Mouse (Mus musculus): ENCODE results near the gene B130006D01Rik. TPM values are rescaled to one million over a fixed set of nuclear protein-coding genes. Genes with fewer than 3 reads are reported as not detected.

B130006D01Rik gene
- polyA plus RNA-seq, 1 experiment from 2014 or later, result 1.3 TPM

DNA sequence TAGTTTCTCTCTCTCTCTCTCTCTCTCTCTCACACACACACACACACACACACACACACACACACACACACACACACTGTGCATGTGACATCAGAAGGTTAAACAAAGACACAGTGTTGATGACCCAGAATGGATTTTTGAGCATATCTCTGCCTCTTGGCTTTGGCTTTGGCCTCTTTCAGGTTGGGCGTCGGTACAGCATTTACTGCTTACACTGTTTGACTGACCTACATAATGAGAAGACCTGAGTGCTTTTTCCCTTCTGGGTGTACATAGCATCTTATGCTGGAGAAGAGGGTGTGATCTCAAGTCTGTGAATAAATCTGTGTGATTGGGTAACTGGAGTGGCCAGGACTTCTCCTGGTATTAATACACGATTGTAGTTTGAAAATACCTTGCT lies 4.0 kb upstream of the B130006D01Rik start:
- 88% methylated on average over 3 of the region's 3 CpGs for WGBS
- Histone ChIP-seq H3K27me3 (no peaks in the 10 kb centered on the region), H3K9ac (no peak overlapping the region), H3K36me3 (peaks cover 5% of the 10 kb centered on the region; the same call in 1 of the 2 replicates), H3K4me3 (replicated peaks) (no peak overlapping the region), H3K4me1 (peaks cover 17% of the 10 kb centered on the region), H3K9me3 (replicated peaks) (no peaks in the 10 kb centered on the region), H3K27ac (no peak overlapping the region), H3K4me2 (no peak overlapping the region)
- no peak for ATAC-seq (replicated peaks; ENCODE audit: low FRiP score)

DNA sequence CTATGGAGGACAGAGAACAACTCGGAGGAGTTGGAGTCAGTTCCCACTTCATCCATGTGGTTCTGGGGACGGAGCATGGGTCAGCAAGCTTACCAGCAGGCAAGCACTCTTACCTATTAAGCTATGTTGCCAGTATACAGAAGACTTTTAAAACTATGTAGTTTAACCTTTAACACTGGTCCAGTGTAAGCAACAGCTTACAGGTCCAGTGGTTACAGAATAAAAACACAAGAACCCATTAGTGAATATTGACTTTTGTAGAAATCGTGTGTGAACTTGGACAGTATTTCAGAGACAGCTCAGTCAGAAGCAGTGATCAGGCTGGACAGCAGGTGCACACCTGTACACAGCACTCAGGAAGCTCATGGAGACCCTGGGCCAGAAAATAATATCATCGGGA lies 1.1 kb downstream of the B130006D01Rik start:
- 90% methylated on average over 4 of the region's 4 CpGs for WGBS
- no peak overlapping the region for H3K9ac ChIP-seq

DNA sequence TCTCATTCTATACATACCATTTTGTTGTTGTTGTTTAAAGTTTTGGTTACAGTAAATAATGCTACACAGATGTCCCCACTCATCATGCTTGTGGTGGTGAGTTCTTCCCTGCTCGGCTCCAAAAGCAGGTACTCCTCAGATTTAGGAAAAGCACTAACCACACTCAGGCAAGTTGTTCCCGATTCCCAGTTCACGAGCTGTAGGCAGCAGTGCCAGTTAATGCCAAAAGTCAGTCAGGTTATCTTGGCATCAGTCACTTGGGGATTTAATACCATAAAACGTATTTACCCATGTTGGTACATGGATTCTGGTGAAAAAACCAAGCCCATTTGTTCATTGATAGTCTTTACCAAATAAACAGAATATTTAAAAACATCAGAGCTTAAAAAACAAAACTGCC lies 2.8 kb downstream of the B130006D01Rik start:
- Histone ChIP-seq H3K9ac (no peak overlapping the region), H3K9me3 (replicated peaks) (no peaks in the 10 kb centered on the region), H3K4me1 (no peaks in the 10 kb centered on the region), H3K27me3 (no peaks in the 10 kb centered on the region), H3K36me3 (peaks cover under 1% of the 10 kb centered on the region; the same call in 1 of the 2 replicates), H3K4me2 (no peak overlapping the region), H3K27ac (no peak overlapping the region), H3K4me3 (replicated peaks) (no peak overlapping the region)
- 79% methylated on average over 4 of the region's 4 CpGs for WGBS
- ATAC-seq (replicated peaks; ENCODE audit: low FRiP score), result no peak

More for the DNA sequence above, 1.1 kb downstream of the B130006D01Rik start:
- no peaks in the 10 kb centered on the region for H3K4me1 ChIP-seq
- H3K36me3 ChIP-seq, result peaks cover 5% of the 10 kb centered on the region; the same call in 1 of the 2 replicates
- H3K27me3 ChIP-seq, result no peaks in the 10 kb centered on the region
- H3K4me2 ChIP-seq, result no peak overlapping the region
- H3K9me3 ChIP-seq (replicated peaks), result no peaks in the 10 kb centered on the region
- no peak overlapping the region for H3K4me3 ChIP-seq (replicated peaks)
- no peak for ATAC-seq (replicated peaks; ENCODE audit: low FRiP score)
- no peak overlapping the region for H3K27ac ChIP-seq

DNA sequence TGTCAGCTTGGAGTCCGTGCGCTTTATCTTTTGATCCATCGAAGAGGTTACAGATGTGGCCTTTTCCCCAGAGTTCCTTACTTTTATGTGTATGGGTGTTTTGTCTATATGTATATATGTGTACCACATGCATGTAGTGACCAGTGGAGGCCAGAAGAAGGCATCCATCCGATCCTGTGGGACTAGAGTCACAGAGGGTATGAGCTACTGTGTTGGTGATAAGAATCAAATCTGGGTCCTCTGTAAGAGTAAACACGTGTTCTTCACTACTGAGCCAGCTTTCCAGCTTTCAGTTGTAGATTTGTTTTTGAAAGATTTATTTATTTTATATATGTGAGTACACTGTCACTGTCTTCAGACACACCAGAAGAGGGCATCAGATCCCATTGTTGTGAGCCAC lies 4.6 kb downstream of the B130006D01Rik start:
- ATAC-seq (replicated peaks; ENCODE audit: low FRiP score), result no peak
- WGBS, result 87% methylated on average over 5 of the region's 5 CpGs
- no peak overlapping the region for H3K4me2 ChIP-seq

DNA sequence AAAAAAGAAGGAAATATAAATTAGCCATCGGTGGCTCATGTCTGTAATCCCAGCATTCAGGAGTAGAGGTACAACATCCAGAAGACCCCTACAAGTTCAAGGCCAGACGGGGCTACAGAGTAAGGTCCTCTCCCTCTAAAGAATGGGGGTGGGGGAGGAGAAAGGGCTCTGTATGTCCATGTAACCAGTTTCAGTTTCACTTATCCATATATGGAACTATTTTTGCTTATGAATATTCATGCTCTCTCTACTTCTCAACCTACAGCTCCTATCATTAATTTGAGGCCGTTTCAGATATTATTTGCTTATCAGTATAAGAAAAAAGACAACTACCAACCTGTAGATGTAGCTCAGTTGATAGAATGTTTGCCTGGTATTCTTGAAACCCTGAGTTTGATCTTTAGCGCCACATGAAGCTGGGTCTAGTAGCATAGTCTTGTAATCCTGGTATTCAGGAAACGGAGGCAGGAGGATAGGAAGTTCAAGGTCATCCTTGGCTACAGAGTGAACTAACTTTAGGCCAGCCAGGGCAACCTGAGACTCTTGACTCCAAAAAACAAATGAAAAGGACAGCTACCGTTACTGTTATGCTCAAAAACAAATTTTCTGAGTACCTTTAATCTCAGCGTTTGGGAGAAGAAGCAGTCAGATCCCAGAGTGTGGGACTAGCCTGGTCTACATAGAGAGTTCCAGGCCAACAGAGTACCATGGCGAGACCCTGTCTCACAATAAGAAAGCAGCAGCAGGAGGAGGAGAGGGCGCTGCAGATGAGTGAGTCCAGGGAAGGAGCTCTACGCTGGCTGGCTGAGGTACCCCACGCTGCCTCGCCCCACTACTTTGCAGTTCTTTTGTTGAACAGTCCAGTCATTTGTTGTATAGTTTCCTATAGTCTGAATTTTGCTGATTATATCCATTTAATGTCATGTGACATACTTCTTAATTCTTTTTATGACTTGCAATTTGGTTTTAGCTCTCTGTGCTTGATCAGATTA lies 5.8 kb downstream of the B130006D01Rik start:
- no peak for ATAC-seq (replicated peaks; ENCODE audit: low FRiP score)
- no peak overlapping the region for H3K9ac ChIP-seq
- H3K4me2 ChIP-seq, result no peak overlapping the region
- no peak overlapping the region for H3K4me3 ChIP-seq (replicated peaks)
- H3K9me3 ChIP-seq (replicated peaks), result no peaks in the 10 kb centered on the region
- H3K4me1 ChIP-seq, result no peaks in the 10 kb centered on the region
- H3K27ac ChIP-seq, result no peak overlapping the region
- 82% methylated on average over 12 of the region's 12 CpGs for WGBS
- no peaks in the 10 kb centered on the region for H3K36me3 ChIP-seq
- H3K27me3 ChIP-seq, result no peaks in the 10 kb centered on the region

More for the DNA sequence above, 4.6 kb downstream of the B130006D01Rik start:
- Histone ChIP-seq H3K9ac (no peak overlapping the region), H3K4me1 (no peaks in the 10 kb centered on the region), H3K36me3 (no peaks in the 10 kb centered on the region), H3K4me3 (replicated peaks) (no peak overlapping the region), H3K9me3 (replicated peaks) (no peaks in the 10 kb centered on the region), H3K27me3 (no peaks in the 10 kb centered on the region), H3K27ac (no peak overlapping the region)

DNA sequence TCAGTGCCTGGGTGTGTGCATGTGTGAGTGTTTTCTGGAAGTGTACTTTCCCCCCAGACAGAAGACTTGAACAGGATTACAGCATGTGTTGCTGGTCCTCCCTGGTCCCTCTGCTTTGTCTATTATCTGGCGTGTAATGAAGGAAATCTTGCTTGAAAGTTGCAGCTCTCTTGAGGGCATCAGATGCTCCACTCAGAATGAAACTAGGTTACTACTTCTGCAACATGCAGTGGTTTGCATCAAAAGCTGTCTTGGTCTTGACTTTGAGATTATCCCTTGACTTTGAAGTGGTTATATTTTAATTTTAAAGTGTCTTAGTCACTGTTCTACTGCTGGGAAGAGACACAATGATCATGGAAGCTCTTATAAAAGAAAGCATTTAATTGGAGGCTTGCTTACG lies 11.1 kb downstream of the B130006D01Rik start:
- H3K9me3 ChIP-seq (replicated peaks), result no peaks in the 10 kb centered on the region
- H3K4me1 ChIP-seq, result peaks cover 6% of the 10 kb centered on the region
- H3K4me3 ChIP-seq (replicated peaks), result no peak overlapping the region
- H3K4me2 ChIP-seq, result no peak overlapping the region
- no peak overlapping the region for H3K27ac ChIP-seq
- ATAC-seq (replicated peaks; ENCODE audit: low FRiP score), result no peak
- no peaks in the 10 kb centered on the region for H3K36me3 ChIP-seq
- H3K9ac ChIP-seq, result no peak overlapping the region
- no peaks in the 10 kb centered on the region for H3K27me3 ChIP-seq
- WGBS, result 94% methylated on average over 2 of the region's 2 CpGs

DNA sequence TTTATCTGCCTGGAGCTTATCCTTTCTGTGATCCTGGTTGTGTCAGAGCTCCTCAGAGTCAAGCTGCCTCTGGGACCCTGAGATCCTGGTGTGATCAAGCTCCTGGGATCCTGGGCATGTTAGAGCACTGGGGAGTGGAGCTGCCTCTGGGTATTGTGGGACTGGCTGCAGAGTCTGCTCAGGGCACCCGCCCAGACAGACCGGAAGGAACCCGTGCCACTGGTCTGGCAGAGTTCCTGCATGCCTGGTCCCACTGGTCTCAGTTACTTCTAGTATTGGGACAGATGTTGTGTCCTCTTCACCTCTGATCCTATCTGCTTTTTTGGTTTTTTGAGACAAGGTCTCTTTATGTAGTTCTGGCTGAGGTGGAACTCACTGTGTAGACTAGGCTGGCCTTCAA lies 14.4 kb downstream of the B130006D01Rik start:
- Histone ChIP-seq H3K27me3 (no peaks in the 10 kb centered on the region), H3K36me3 (no peaks in the 10 kb centered on the region), H3K4me1 (peaks cover 6% of the 10 kb centered on the region), H3K27ac (no peak overlapping the region), H3K4me2 (no peak overlapping the region), H3K9me3 (replicated peaks) (no peaks in the 10 kb centered on the region), H3K9ac (no peak overlapping the region), H3K4me3 (replicated peaks) (no peak overlapping the region)
- 69% methylated on average over 3 of the region's 3 CpGs for WGBS
- no peak for ATAC-seq (replicated peaks; ENCODE audit: low FRiP score)

DNA sequence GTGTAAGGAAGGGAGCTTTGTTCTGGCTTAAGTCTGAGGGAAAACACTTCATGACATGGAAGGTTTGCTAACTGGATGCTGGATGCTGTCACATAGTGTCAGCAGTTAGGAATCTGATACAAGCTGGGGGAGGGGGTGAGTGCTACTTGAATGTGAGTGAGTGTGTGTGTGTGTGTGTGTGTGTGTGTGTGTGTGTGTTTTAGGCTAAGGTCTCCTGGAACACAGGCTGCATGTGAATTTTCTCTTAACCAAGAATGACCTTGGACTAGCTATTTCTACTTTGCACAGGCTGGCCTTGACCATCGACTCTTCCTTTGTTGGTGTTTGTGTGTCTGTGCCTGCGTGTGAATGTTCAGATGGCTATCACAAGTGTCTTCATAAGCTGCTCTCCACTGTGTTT lies 21.1 kb downstream of the B130006D01Rik start:
- Histone ChIP-seq H3K27ac (no peak overlapping the region), H3K4me3 (replicated peaks) (no peak overlapping the region), H3K27me3 (no peaks in the 10 kb centered on the region), H3K4me2 (no peak overlapping the region), H3K9me3 (replicated peaks) (no peaks in the 10 kb centered on the region), H3K36me3 (peaks cover 10% of the 10 kb centered on the region), H3K9ac (no peak overlapping the region), H3K4me1 (no peaks in the 10 kb centered on the region)
- WGBS, result 88% methylated on average over 2 of the region's 2 CpGs
- no peak for ATAC-seq (replicated peaks; ENCODE audit: low FRiP score)

DNA sequence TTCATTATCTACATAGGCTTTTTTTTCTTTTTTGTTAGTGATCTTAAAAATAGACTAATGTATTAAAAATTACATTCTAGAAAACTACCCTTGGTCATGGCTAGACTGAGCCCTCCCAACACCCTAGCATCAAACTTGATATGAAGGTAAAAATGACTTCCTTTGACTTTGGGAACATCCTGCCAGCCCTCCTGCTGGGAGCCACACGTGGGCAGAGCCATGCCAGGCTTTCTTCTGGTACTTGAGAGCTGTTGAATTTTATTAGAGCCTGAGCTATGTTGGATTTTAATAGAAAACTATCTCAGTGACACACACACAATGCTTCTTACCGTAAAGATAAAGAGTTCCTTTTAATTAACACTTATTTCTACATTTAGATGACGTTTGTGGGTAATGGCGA lies 23.4 kb downstream of the B130006D01Rik start:
- no peak overlapping the region for H3K4me3 ChIP-seq (replicated peaks)
- H3K9me3 ChIP-seq (replicated peaks), result no peaks in the 10 kb centered on the region
- 84% methylated on average over 4 of the region's 4 CpGs for WGBS
- peaks cover 26% of the 10 kb centered on the region for H3K36me3 ChIP-seq
- H3K27me3 ChIP-seq, result no peaks in the 10 kb centered on the region
- H3K9ac ChIP-seq, result no peak overlapping the region
- no peaks in the 10 kb centered on the region for H3K4me1 ChIP-seq
- H3K27ac ChIP-seq, result no peak overlapping the region
- H3K4me2 ChIP-seq, result no peak overlapping the region
- ATAC-seq (replicated peaks; ENCODE audit: low FRiP score), result no peak

DNA sequence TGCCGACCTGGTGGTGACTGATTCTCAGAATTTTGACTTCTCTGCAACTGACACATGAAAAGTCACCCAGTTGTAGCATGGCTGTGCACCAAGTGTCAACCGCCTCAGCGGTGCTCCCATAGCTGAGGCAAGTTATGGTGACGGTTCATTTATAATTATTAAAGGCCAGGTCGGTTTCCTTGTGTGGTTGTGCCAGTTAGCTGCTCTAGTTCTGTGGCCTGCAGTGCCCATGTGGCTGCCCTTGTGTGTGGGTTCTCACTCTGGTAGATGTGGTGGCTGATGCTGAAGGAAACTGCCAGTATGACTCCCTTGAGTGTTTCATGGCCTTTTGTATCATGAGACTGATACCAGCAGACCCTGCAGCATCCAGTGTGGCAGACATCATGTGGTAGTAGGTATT lies 24.9 kb downstream of the B130006D01Rik start:
- WGBS, result 90% methylated on average over 5 of the region's 5 CpGs
- no peak overlapping the region for H3K9ac ChIP-seq
- no peak for ATAC-seq (replicated peaks; ENCODE audit: low FRiP score)
- no peaks in the 10 kb centered on the region for H3K27me3 ChIP-seq
- H3K9me3 ChIP-seq (replicated peaks), result no peaks in the 10 kb centered on the region
- H3K27ac ChIP-seq, result no peak overlapping the region
- H3K4me3 ChIP-seq (replicated peaks), result no peak overlapping the region
- H3K4me1 ChIP-seq, result no peaks in the 10 kb centered on the region
- peaks cover 34% of the 10 kb centered on the region for H3K36me3 ChIP-seq
- H3K4me2 ChIP-seq, result no peak overlapping the region

DNA sequence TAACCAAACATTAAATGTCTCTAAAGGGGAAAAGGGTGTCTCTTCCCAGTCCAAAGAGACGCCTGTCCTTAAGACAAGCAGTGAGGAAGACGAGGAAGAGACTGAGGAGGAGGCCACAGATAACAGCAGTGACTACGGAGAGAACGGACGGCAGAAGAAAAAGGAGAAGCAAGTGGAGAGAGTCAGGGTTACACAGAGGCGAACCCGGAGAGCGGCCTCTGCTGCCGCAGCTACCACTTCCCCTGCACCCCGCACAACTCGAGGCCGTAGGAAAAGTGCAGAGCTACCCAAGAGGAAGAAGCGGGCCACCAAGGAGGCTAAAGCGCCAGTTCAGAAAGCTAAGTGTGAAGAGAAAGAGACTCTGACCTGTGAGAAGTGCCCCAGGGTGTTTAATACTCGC lies 26.2 kb downstream of the B130006D01Rik start:
- WGBS, result 88% methylated on average over 15 of the region's 15 CpGs
- no peak overlapping the region for H3K4me3 ChIP-seq (replicated peaks)

DNA sequence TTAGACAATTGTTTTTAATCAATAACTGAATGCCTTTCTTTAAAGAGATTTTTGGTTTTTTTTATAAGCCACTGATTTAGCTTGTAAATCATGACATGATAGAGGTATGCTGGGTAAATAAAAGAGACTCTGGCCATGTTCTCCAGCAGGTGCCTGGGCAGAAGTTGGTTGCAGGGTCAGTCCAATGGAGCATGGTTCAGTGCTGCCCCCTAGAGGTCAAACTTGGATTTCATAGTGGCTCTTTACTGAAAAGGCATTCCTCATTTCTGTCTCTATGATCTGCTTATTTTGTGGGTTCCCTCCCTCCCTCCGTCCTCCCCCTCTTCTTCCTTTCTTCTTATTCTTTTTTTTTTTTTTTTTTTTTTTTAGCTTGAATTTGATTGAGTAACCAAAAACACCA lies 27.6 kb downstream of the B130006D01Rik start:
- H3K36me3 ChIP-seq, result peaks cover 60% of the 10 kb centered on the region
- no peaks in the 10 kb centered on the region for H3K4me1 ChIP-seq
- H3K9ac ChIP-seq, result no peak overlapping the region
- H3K27ac ChIP-seq, result no peak overlapping the region
- no peak for ATAC-seq (replicated peaks; ENCODE audit: low FRiP score)
- WGBS, result 17% methylated on average over 1 of the region's 1 CpGs
- no peaks in the 10 kb centered on the region for H3K9me3 ChIP-seq (replicated peaks)
- no peaks in the 10 kb centered on the region for H3K27me3 ChIP-seq
- H3K4me3 ChIP-seq (replicated peaks), result no peak overlapping the region
- H3K4me2 ChIP-seq, result no peak overlapping the region

More for the DNA sequence above, 26.2 kb downstream of the B130006D01Rik start:
- ATAC-seq (replicated peaks; ENCODE audit: low FRiP score), result no peak
- no peaks in the 10 kb centered on the region for H3K4me1 ChIP-seq
- no peaks in the 10 kb centered on the region for H3K9me3 ChIP-seq (replicated peaks)
- no peak overlapping the region for H3K9ac ChIP-seq
- no peak overlapping the region for H3K4me2 ChIP-seq
- H3K27me3 ChIP-seq, result no peaks in the 10 kb centered on the region
- peaks cover 47% of the 10 kb centered on the region for H3K36me3 ChIP-seq
- H3K27ac ChIP-seq, result no peak overlapping the region

Measured in kidney, embryonic 15.5 days (tissue).